Mouse (Mus musculus): Measurements from ENCODE around the gene Efna2.

- TF ChIP-seq CTCF (IDR thresholded peaks at IDR 0.05; ENCODE audit: extremely low read depth, insufficient read depth, low read length) (no peak), POLR2A (IDR thresholded peaks at IDR 0.05; ENCODE audit: extremely low read depth, insufficient read depth, low read length) (no peak)
Measured at GRCm38 (mm10) chr10:80146568-80147011, 32.7 kb upstream of the Efna2 start.
